25 mouse cellular contexts compared by ENCODE assay signal in genomic region chr9:113982451-113982850, GRCm38 (mm10).
"Had no signal": no experiment of that assay in that cellular context is flagged by ENCODE, and none has a peak within 500 bp of the region (broad histone marks: within the 10 kb centered on the region; RNA-seq: fewer than 3 reads in every experiment).

No protein-coding gene starts in this region.

- H3K27ac ChIP-seq: gastrocnemius, adult 2 months; heart, adult 2 months; heart, embryonic 13.5 days; heart, embryonic 15.5 days; hindbrain, embryonic 10.5 days; hindbrain, embryonic 12.5 days; intestine, embryonic 15.5 days; left cerebral cortex, adult 2 months; limb, embryonic 10.5 days; limb, embryonic 12.5 days; liver, embryonic 15.5 days had no signal

- H3K4me2 ChIP-seq: heart, embryonic 13.5 days; heart, embryonic 15.5 days; hindbrain, embryonic 12.5 days; hindbrain, embryonic 14.5 days; intestine, embryonic 15.5 days; limb, embryonic 12.5 days; liver, embryonic 11.5 days; liver, embryonic 13.5 days; liver, embryonic 15.5 days had no signal

- H3K4me3 ChIP-seq: gastrocnemius, adult 2 months; heart, adult 2 months; heart, embryonic 13.5 days; heart, embryonic 15.5 days; hindbrain, embryonic 10.5 days; hindbrain, embryonic 12.5 days; intestine, embryonic 15.5 days; left cerebral cortex, adult 2 months; limb, embryonic 10.5 days; limb, embryonic 12.5 days; liver, embryonic 13.5 days; liver, embryonic 15.5 days had no signal

- H3K27me3 ChIP-seq: heart, embryonic 13.5 days; heart, embryonic 15.5 days; hindbrain, embryonic 12.5 days; intestine, embryonic 15.5 days; limb, embryonic 12.5 days; liver, embryonic 13.5 days; liver, embryonic 15.5 days had no signal

- H3K9ac ChIP-seq: heart, embryonic 13.5 days; heart, embryonic 15.5 days; hindbrain, embryonic 12.5 days; hindbrain, embryonic 14.5 days; intestine, embryonic 15.5 days; limb, embryonic 12.5 days; liver, embryonic 13.5 days; liver, embryonic 15.5 days had no signal

- H3K36me3 ChIP-seq: intestine, embryonic 15.5 days had no signal

- H3K9me3 ChIP-seq: heart, embryonic 13.5 days; heart, embryonic 15.5 days; hindbrain, embryonic 10.5 days; hindbrain, embryonic 12.5 days; intestine, embryonic 15.5 days; limb, embryonic 10.5 days; limb, embryonic 12.5 days; liver, embryonic 13.5 days; liver, embryonic 15.5 days had no signal

- DNase-seq: gastrocnemius, adult 2 months; gastrocnemius, postnatal 10 days; gastrocnemius, postnatal 25 days; heart, adult 2 months; heart, postnatal 4 days; kidney, adult 18-20 months; kidney, adult 8-10 months; kidney, postnatal 10 days; kidney, postnatal 4 days; liver; liver, embryonic 13.5 days had no signal

- H3K4me1 ChIP-seq: intestine, embryonic 15.5 days; limb, embryonic 12.5 days had no signal

- ATAC-seq: hindbrain, embryonic 16.5 days; inflammation-experienced regulatory T-cells, adult 6 months; intestine, embryonic 15.5 days; intestine, postnatal 0 days had no signal
